Comparison of ENCODE assay signal across 8 mouse cellular contexts in the genomic region with DNA sequence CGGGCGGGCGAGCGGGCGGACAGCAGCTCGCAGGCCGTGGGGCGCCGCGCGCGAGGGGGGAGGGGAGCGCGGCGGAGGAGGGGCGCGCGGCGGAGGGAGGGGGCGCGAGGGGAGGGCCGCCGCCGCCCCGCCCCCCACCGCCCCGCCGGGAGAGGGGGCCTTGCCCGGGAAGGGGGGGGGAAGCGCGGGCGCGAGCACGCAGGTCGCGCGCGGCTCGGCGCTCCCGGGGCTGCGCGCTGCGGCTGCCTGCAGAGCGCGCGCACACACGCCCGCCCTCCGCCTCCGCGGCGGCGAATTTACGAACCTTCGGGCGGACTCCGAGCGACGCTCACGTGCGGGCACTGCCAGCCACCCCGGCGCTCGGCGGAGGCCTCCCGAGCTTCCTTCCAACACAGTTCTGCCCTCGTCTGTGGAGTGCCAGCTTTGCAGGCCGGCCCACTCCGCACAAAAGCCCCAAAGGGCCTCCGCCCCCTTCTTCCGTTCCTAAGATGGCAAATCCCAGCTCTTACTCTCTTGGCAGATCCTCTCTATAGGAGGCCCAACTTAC. TPM values are rescaled to one million over a fixed set of nuclear protein-coding genes. Genes with fewer than 3 reads are reported as not detected.
A peak's percentile ranks its signal among the peaks of the same experiment; 100 is the strongest.
DNase-seq lines count a peak whose midpoint lies in the region; ATAC-seq and TF ChIP-seq lines count a peak whose summit lies in the region.

No protein-coding gene starts in this region.

- H3K4me2 ChIP-seq in lung, postnatal 0 days (replicated peaks; ENCODE audit: low read depth, low read length): peak overlapping the region; percentile 54

- H3K9me3 ChIP-seq in hindbrain, embryonic 10.5 days: no peaks in the 10 kb centered on the region
- H3K9me3 ChIP-seq in lung, postnatal 0 days (ENCODE audit: low read length): no peaks in the 10 kb centered on the region

- no peaks in the 10 kb centered on the region for H3K27me3 ChIP-seq in hindbrain, embryonic 10.5 days (ENCODE audit: insufficient read depth, poor library complexity, severe bottlenecking)
- H3K27me3 ChIP-seq in lung, postnatal 0 days (replicated peaks; ENCODE audit: insufficient read depth, low read length): no peaks in the 10 kb centered on the region

- peak overlapping the region; percentile 86 for H3K4me3 ChIP-seq in hindbrain, embryonic 10.5 days
- peak overlapping the region; percentile 91 for H3K4me3 ChIP-seq in lung, postnatal 0 days (ENCODE audit: low read depth, low read length)

- H3K9ac ChIP-seq in lung, postnatal 0 days (replicated peaks; ENCODE audit: low read depth): peak overlapping the region; percentile 91

- H3K36me3 ChIP-seq in hindbrain, embryonic 10.5 days: peaks cover 47% of the 10 kb centered on the region
- H3K36me3 ChIP-seq in lung, postnatal 0 days (ENCODE audit: insufficient read depth, low read length): peaks cover 18% of the 10 kb centered on the region; the same call in 1 of the 2 replicates

- WGBS in hindbrain, embryonic 10.5 days: under 1% methylated on average over 35 of the region's 72 CpGs
- 0% methylated on average over 13 of the region's 72 CpGs for WGBS in lung, postnatal 0 days

- peaks cover 28% of the 10 kb centered on the region for H3K4me1 ChIP-seq in hindbrain, embryonic 10.5 days (replicated peaks)
- peaks cover 24% of the 10 kb centered on the region; the same call in 1 of the 2 replicates for H3K4me1 ChIP-seq in lung, postnatal 0 days (ENCODE audit: insufficient read depth, low read depth, low read length)

- H3K27ac ChIP-seq in hindbrain, embryonic 10.5 days: peak overlapping the region; percentile 99
- peak overlapping the region; percentile 100 for H3K27ac ChIP-seq in lung, postnatal 0 days (ENCODE audit: low read length)

- peak; percentile 55 for ATAC-seq in frontal cortex, adult (ENCODE audit: low TSS enrichment)
- ATAC-seq in lung, postnatal 0 days: peak; percentile 51

- DNase-seq in MN1 (ENCODE audit: low spot score): peak; percentile 93
- DNase-seq in cerebellum, adult 8-10 months: peak; percentile 63
- peak; percentile 68 for DNase-seq in hindbrain, embryonic 10.5 days (ENCODE audit: low spot score)
- peak; percentile 61 to 77 for DNase-seq in layer of hippocampus, postnatal 10 days (ENCODE audit: low spot score in 2 of 2)
- peak; percentile 82 for DNase-seq in lung, postnatal 0 days (ENCODE audit: low spot score)
- peak; percentile 52 for DNase-seq in ovary, postnatal 14 days (ENCODE audit: low spot score)
- peak; percentile 66 to 70 for DNase-seq in thymus, postnatal 10 days (ENCODE audit: low spot score in 2 of 2)

- TF ChIP-seq CTCF in lung, postnatal 0 days (IDR thresholded peaks at IDR 0.05): no peak; the same call in 1 of the 2 replicates

- no peak for TF ChIP-seq EP300 in lung, postnatal 0 days (IDR thresholded peaks at IDR 0.05)

RNA-seq across cellular contexts. Expression of gene Csad, which starts 0.6 kb away (rescaled TPM):
- 34.0 and 35.5 TPM in 2 replicates for polyA plus RNA-seq in hindbrain, embryonic 10.5 days (2016; fragmentation: Nextera tagmentation; extraction: Ambion mirVana)
- 10 to 100 TPM; 33.0 to 38.7 TPM for total RNA-seq in layer of hippocampus, postnatal 10 days (2021)
- polyA plus RNA-seq in lung, postnatal 0 days (2015; fragmentation: Nextera tagmentation; extraction: Ambion mirVana): 71.0 and 76.9 TPM in 2 replicates

RNA-seq across cellular contexts. Expression of gene Zfp740, which starts 0.9 kb away (rescaled TPM):
- 61.8 and 67.1 TPM in 2 replicates for polyA plus RNA-seq in hindbrain, embryonic 10.5 days (2016; fragmentation: Nextera tagmentation; extraction: Ambion mirVana)
- 10 to 100 TPM; 64.4 to 68.3 TPM for total RNA-seq in layer of hippocampus, postnatal 10 days (2021)
- 31.9 and 33.9 TPM in 2 replicates for polyA plus RNA-seq in lung, postnatal 0 days (2015; fragmentation: Nextera tagmentation; extraction: Ambion mirVana)

RNA-seq across cellular contexts. Expression of gene Itgb7, which starts 27.8 kb away (rescaled TPM):
- 0.31 and 0.90 TPM in 2 replicates for polyA plus RNA-seq in hindbrain, embryonic 10.5 days (2016; fragmentation: Nextera tagmentation; extraction: Ambion mirVana)
- 1 to 10 TPM; 1.3 to 2.5 TPM for total RNA-seq in layer of hippocampus, postnatal 10 days (2021)
- polyA plus RNA-seq in lung, postnatal 0 days (2015; fragmentation: Nextera tagmentation; extraction: Ambion mirVana): 3.6 and 4.3 TPM in 2 replicates

RNA-seq across cellular contexts. Expression of gene Rarg, which starts 53.4 kb away (rescaled TPM):
- polyA plus RNA-seq in hindbrain, embryonic 10.5 days (2016; fragmentation: Nextera tagmentation; extraction: Ambion mirVana): 22.1 and 24.5 TPM in 2 replicates
- 10 to 100 TPM; 12.5 to 15.6 TPM for total RNA-seq in layer of hippocampus, postnatal 10 days (2021)
- 35.8 and 40.2 TPM in 2 replicates for polyA plus RNA-seq in lung, postnatal 0 days (2015; fragmentation: Nextera tagmentation; extraction: Ambion mirVana)

RNA-seq across cellular contexts. Expression of gene Soat2, which starts 53.6 kb away (rescaled TPM):
- polyA plus RNA-seq in hindbrain, embryonic 10.5 days (2016; fragmentation: Nextera tagmentation; extraction: Ambion mirVana): 0.35 and 0.38 TPM in 2 replicates
- not detected for total RNA-seq in layer of hippocampus, postnatal 10 days (2021)
- polyA plus RNA-seq in lung, postnatal 0 days (2015; fragmentation: Nextera tagmentation; extraction: Ambion mirVana): 0.08 and 0.16 TPM in 2 replicates

Comparison
In these comparisons a context has a peak if more than half of its experiments do, and no peak if none do; other contexts are left out.
1. Peak in every context shown above with its lines: DNase-seq, ATAC-seq, H3K4me3 ChIP-seq and H3K27ac ChIP-seq.